Mouse (Mus musculus): ENCODE measurements around the gene Ms4a1.
"Not testable (repeated sequence)": the region's sequence is repeated elsewhere in the genome, so short reads cannot be mapped to it uniquely, and the experiment has no call there.

The Ms4a1 gene

GRCm38 (mm10) chr19:11266052-11266845 lies at the start of gene Ms4a1:
TSS of gene Ms4a1 (minus strand) at chr19:11266241.
- no peak for DNase-seq

- DNase-seq = no peak
Observed at GRCm38 (mm10) chr19:11314354-11314753, 48.3 kb upstream of the Ms4a1 start, which contains the start of gene Ms4a14. TSS of gene Ms4a14 (minus strand) at chr19:11314454.

- no peak for DNase-seq
Observed at GRCm38 (mm10) chr19:11308888-11309287, 42.8 kb upstream of the Ms4a1 start.

- not testable (repeated sequence) for DNase-seq
Observed at GRCm38 (mm10) chr19:11299529-11299928, 33.5 kb upstream of the Ms4a1 start.

GRCm38 (mm10) chr19:11298939-11299338 lies 32.9 kb upstream of the Ms4a1 start:
- no peak for DNase-seq

- not testable (repeated sequence) for DNase-seq
Observed at GRCm38 (mm10) chr19:11293616-11294015, 27.6 kb upstream of the Ms4a1 start.

- DNase-seq = no peak
Observed at GRCm38 (mm10) chr19:11292990-11293389, 26.9 kb upstream of the Ms4a1 start.

GRCm38 (mm10) chr19:11283773-11284172 lies 17.7 kb upstream of the Ms4a1 start, which contains the start of gene Ms4a5:
TSS of gene Ms4a5 (minus strand) at chr19:11283873.
- no peak for DNase-seq

GRCm38 (mm10) chr19:11280223-11280622 lies 14.2 kb upstream of the Ms4a1 start:
- no peak for DNase-seq

- no peak for DNase-seq
Observed at GRCm38 (mm10) chr19:11276431-11276830, 10.4 kb upstream of the Ms4a1 start.

GRCm38 (mm10) chr19:11266956-11267355 lies 915 bp upstream of the Ms4a1 start:
- DNase-seq = no peak

GRCm38 (mm10) chr19:11264602-11265185 lies 1.3 kb downstream of the Ms4a1 start:
- no peak for DNase-seq

- no peak for DNase-seq
Observed at GRCm38 (mm10) chr19:11263549-11263948, 2.5 kb downstream of the Ms4a1 start.

GRCm38 (mm10) chr19:11262932-11263331 lies 3.1 kb downstream of the Ms4a1 start:
- DNase-seq = not testable (repeated sequence)

- no peak for DNase-seq
Observed at GRCm38 (mm10) chr19:11261522-11261921, 4.5 kb downstream of the Ms4a1 start.

GRCm38 (mm10) chr19:11244230-11244629 lies 21.8 kb downstream of the Ms4a1 start:
- DNase-seq = no peak

GRCm38 (mm10) chr19:11242560-11242959 lies 23.5 kb downstream of the Ms4a1 start:
- DNase-seq = no peak

- no peak for DNase-seq
Observed at GRCm38 (mm10) chr19:11235820-11236219, 30.2 kb downstream of the Ms4a1 start.

- DNase-seq = no peak
Observed at GRCm38 (mm10) chr19:11234921-11235735, 30.9 kb downstream of the Ms4a1 start.

- DNase-seq = no peak
Observed at GRCm38 (mm10) chr19:11234244-11234643, 31.8 kb downstream of the Ms4a1 start.

GRCm38 (mm10) chr19:11232348-11232747 lies 33.7 kb downstream of the Ms4a1 start, which contains the start of gene Ms4a12:
TSS of gene Ms4a12 (minus strand) at chr19:11232448.
- no peak for DNase-seq

Measured in lung, postnatal 14 days (tissue).